Comparison of ENCODE assay signal across 14 mouse cellular contexts in genomic region chr12:26444511-26444910, GRCm38 (mm10). TPM values are rescaled to one million over a fixed set of nuclear protein-coding genes. Genes with fewer than 3 reads are reported as not detected.
DNase-seq lines count a peak whose midpoint lies in the region; ATAC-seq and TF ChIP-seq lines count a peak whose summit lies in the region.
"Had no signal": no experiment of that assay in that cellular context is flagged by ENCODE, and none has a peak within 500 bp of the region (broad histone marks: within the 10 kb centered on the region; RNA-seq: fewer than 3 reads in every experiment).

No protein-coding gene starts in this region.

- no peak for ATAC-seq in forebrain, embryonic 11.5 days (replicated peaks; ENCODE audit: low FRiP score)
- no peak for ATAC-seq in heart, postnatal 0 days (ENCODE audit: insufficient read depth, low read depth)
- ATAC-seq in heart, embryonic 11.5 days (replicated peaks; ENCODE audit: insufficient number of reproducible peaks, low FRiP score, low TSS enrichment) = no peak
- ATAC-seq: forebrain, embryonic 13.5 days; forebrain, embryonic 15.5 days; forebrain, postnatal 0 days; Patski had no signal

- no peaks in the 10 kb centered on the region for H3K9me3 ChIP-seq in forebrain, embryonic 11.5 days (ENCODE audit: control insufficient read depth, low read length)
- no peaks in the 10 kb centered on the region for H3K9me3 ChIP-seq in forebrain, embryonic 10.5 days
- no peaks in the 10 kb centered on the region for H3K9me3 ChIP-seq in heart, postnatal 0 days (replicated peaks; ENCODE audit: control insufficient read depth, low read length)
- no peaks in the 10 kb centered on the region for H3K9me3 ChIP-seq in heart, embryonic 11.5 days (replicated peaks; ENCODE audit: control insufficient read depth, low read length)
- H3K9me3 ChIP-seq: embryonic facial prominence, embryonic 10.5 days; embryonic facial prominence, embryonic 12.5 days; forebrain, embryonic 13.5 days; forebrain, embryonic 15.5 days had no signal

- H3K27ac ChIP-seq in forebrain, embryonic 11.5 days (ENCODE audit: low read depth, low read length) = no peak overlapping the region
- no peak overlapping the region for H3K27ac ChIP-seq in forebrain, embryonic 10.5 days
- no peak overlapping the region for H3K27ac ChIP-seq in heart, postnatal 0 days (ENCODE audit: low read depth)
- H3K27ac ChIP-seq in heart, embryonic 11.5 days (ENCODE audit: low read depth, low read length) = no peak overlapping the region
- H3K27ac ChIP-seq: embryonic facial prominence, embryonic 10.5 days; embryonic facial prominence, embryonic 12.5 days; forebrain, embryonic 13.5 days; forebrain, embryonic 15.5 days had no signal

- no peaks in the 10 kb centered on the region for H3K27me3 ChIP-seq in forebrain, embryonic 11.5 days (ENCODE audit: control insufficient read depth, insufficient read depth, low read length)
- no peaks in the 10 kb centered on the region for H3K27me3 ChIP-seq in forebrain, embryonic 10.5 days (ENCODE audit: poor library complexity, severe bottlenecking)
- no peaks in the 10 kb centered on the region for H3K27me3 ChIP-seq in heart, postnatal 0 days (ENCODE audit: control insufficient read depth, insufficient read depth, low read length)
- H3K27me3 ChIP-seq in heart, embryonic 11.5 days (ENCODE audit: control insufficient read depth, insufficient read depth, low read length) = no peaks in the 10 kb centered on the region
- H3K27me3 ChIP-seq: CH12.LX; embryonic facial prominence, embryonic 12.5 days; forebrain, embryonic 13.5 days; forebrain, embryonic 15.5 days; Patski had no signal

- H3K36me3 ChIP-seq in forebrain, embryonic 11.5 days (ENCODE audit: control insufficient read depth, insufficient read depth, low read length) = no peaks in the 10 kb centered on the region
- no peaks in the 10 kb centered on the region for H3K36me3 ChIP-seq in forebrain, embryonic 10.5 days (replicated peaks)
- no peaks in the 10 kb centered on the region for H3K36me3 ChIP-seq in heart, postnatal 0 days (replicated peaks; ENCODE audit: control insufficient read depth, insufficient read depth, low read length)
- no peaks in the 10 kb centered on the region for H3K36me3 ChIP-seq in heart, embryonic 11.5 days (ENCODE audit: control insufficient read depth, insufficient read depth, low read length)
- H3K36me3 ChIP-seq: embryonic facial prominence, embryonic 10.5 days; embryonic facial prominence, embryonic 12.5 days; forebrain, embryonic 15.5 days; G1E had no signal

- no peak overlapping the region for H3K4me2 ChIP-seq in forebrain, embryonic 11.5 days (ENCODE audit: low read depth, low read length, severe bottlenecking)
- H3K4me2 ChIP-seq in heart, postnatal 0 days (ENCODE audit: low read depth, low read length) = no peak overlapping the region
- no peak overlapping the region for H3K4me2 ChIP-seq in heart, embryonic 11.5 days
- H3K4me2 ChIP-seq: embryonic facial prominence, embryonic 12.5 days; forebrain, embryonic 13.5 days; forebrain, embryonic 15.5 days had no signal

- peak; percentile 28 for DNase-seq in forebrain, embryonic 11.5 days (ENCODE audit: low spot score)
- no peak for DNase-seq in forebrain, embryonic 10.5 days (ENCODE audit: extremely low spot score, low spot score)
- peak; percentile 85 for DNase-seq in heart, adult 11 months
- DNase-seq in heart, adult 8-10 months (ENCODE audit: low spot score) = no peak
- DNase-seq in heart, postnatal 0 days (ENCODE audit: low spot score) = no peak

- no peak for TF ChIP-seq EP300 in heart, postnatal 0 days (IDR thresholded peaks at IDR 0.05; ENCODE audit: low read depth)

- peak; percentile 1; the same call in 1 of the 2 replicates for TF ChIP-seq CTCF in heart, postnatal 0 days (IDR thresholded peaks at IDR 0.05; ENCODE audit: low read depth)

- H3K4me1 ChIP-seq in forebrain, embryonic 11.5 days (replicated peaks; ENCODE audit: control insufficient read depth, insufficient read depth, low read length) = no peaks in the 10 kb centered on the region
- no peaks in the 10 kb centered on the region for H3K4me1 ChIP-seq in forebrain, embryonic 10.5 days
- no peaks in the 10 kb centered on the region; the same call in 1 of the 2 replicates for H3K4me1 ChIP-seq in heart, postnatal 0 days (ENCODE audit: control insufficient read depth, insufficient read depth)
- H3K4me1 ChIP-seq in heart, embryonic 11.5 days (ENCODE audit: control insufficient read depth, insufficient read depth, low read length) = no peaks in the 10 kb centered on the region
- H3K4me1 ChIP-seq: embryonic facial prominence, embryonic 10.5 days; embryonic facial prominence, embryonic 12.5 days; forebrain, embryonic 13.5 days; forebrain, embryonic 15.5 days had no signal

- 91% methylated on average over 2 of the region's 2 CpGs for WGBS in forebrain, embryonic 11.5 days
- WGBS in forebrain, embryonic 10.5 days = 94% methylated on average over 2 of the region's 2 CpGs
- WGBS in heart, postnatal 0 days = 76% methylated on average over 2 of the region's 2 CpGs
- WGBS in heart, embryonic 11.5 days (ENCODE audit: insufficient replicate concordance) = 76% methylated on average over 2 of the region's 2 CpGs

- H3K9ac ChIP-seq in forebrain, embryonic 11.5 days (ENCODE audit: low read length) = no peak overlapping the region
- no peak overlapping the region for H3K9ac ChIP-seq in heart, postnatal 0 days (replicated peaks; ENCODE audit: low read depth, low read length)
- H3K9ac ChIP-seq in heart, embryonic 11.5 days (ENCODE audit: low read depth, low read length) = no peak overlapping the region
- H3K9ac ChIP-seq: embryonic facial prominence, embryonic 12.5 days; forebrain, embryonic 13.5 days; forebrain, embryonic 15.5 days; forebrain, postnatal 0 days had no signal

- no peak overlapping the region for H3K4me3 ChIP-seq in forebrain, embryonic 11.5 days (ENCODE audit: low read depth, low read length)
- no peak overlapping the region for H3K4me3 ChIP-seq in forebrain, embryonic 10.5 days
- H3K4me3 ChIP-seq in heart, postnatal 0 days (ENCODE audit: low read depth, low read length) = no peak overlapping the region
- H3K4me3 ChIP-seq in heart, embryonic 11.5 days (ENCODE audit: low read depth, low read length) = no peak overlapping the region
- H3K4me3 ChIP-seq: embryonic facial prominence, embryonic 10.5 days; embryonic facial prominence, embryonic 12.5 days; forebrain, embryonic 13.5 days; forebrain, embryonic 15.5 days had no signal

RNA-seq across cellular contexts. Expression of gene Rsad2, which starts 11.7 kb away (rescaled TPM):
- polyA plus RNA-seq in forebrain, embryonic 11.5 days (2014; fragmentation: Nextera tagmentation; extraction: Ambion mirVana) = 0.11 and 0.25 TPM in 2 replicates
- 0.12 and 0.14 TPM in 2 replicates for polyA plus RNA-seq in forebrain, embryonic 10.5 days (2016; fragmentation: Nextera tagmentation; extraction: Ambion mirVana)
- 1 to 10 TPM; 4.0 to 7.3 (median 5.7) TPM for total RNA-seq in heart, adult 8-10 months (2022)
- 4.3 and 7.1 TPM in 2 replicates for total RNA-seq in heart, postnatal 0 days (2014; rRNA removed; ENCODE audit: low replicate concordance)
- polyA plus RNA-seq in heart, postnatal 0 days (2015; fragmentation: Nextera tagmentation; extraction: Ambion mirVana) = 3.0 and 4.8 TPM in 2 replicates
- polyA plus RNA-seq in heart, embryonic 11.5 days (2014; fragmentation: Nextera tagmentation; extraction: Ambion mirVana) = 0.13 and 0.20 TPM in 2 replicates
- polyA plus RNA-seq: G1E had no signal

RNA-seq across cellular contexts. Expression of gene Cmpk2, which starts 24.5 kb away (rescaled TPM):
- 7.4 TPM in 2 replicates for polyA plus RNA-seq in forebrain, embryonic 11.5 days (2014; fragmentation: Nextera tagmentation; extraction: Ambion mirVana)
- polyA plus RNA-seq in forebrain, embryonic 10.5 days (2016; fragmentation: Nextera tagmentation; extraction: Ambion mirVana) = 4.2 and 4.4 TPM in 2 replicates
- total RNA-seq in heart, adult 8-10 months (2022) = 1 to 10 TPM; 3.5 to 4.6 (median 4.4) TPM
- total RNA-seq in heart, postnatal 0 days (2014; rRNA removed; ENCODE audit: low replicate concordance) = 7.8 and 13.6 TPM in 2 replicates
- 3.3 and 5.5 TPM in 2 replicates for polyA plus RNA-seq in heart, postnatal 0 days (2015; fragmentation: Nextera tagmentation; extraction: Ambion mirVana)
- polyA plus RNA-seq in heart, embryonic 11.5 days (2014; fragmentation: Nextera tagmentation; extraction: Ambion mirVana) = 9.1 and 9.3 TPM in 2 replicates
- polyA plus RNA-seq: G1E had no signal

RNA-seq across cellular contexts. Expression of gene Rnf144a, which starts 29.5 kb away (rescaled TPM):
- polyA plus RNA-seq in forebrain, embryonic 11.5 days (2014; fragmentation: Nextera tagmentation; extraction: Ambion mirVana) = 36.8 and 39.3 TPM in 2 replicates
- 40.8 and 41.1 TPM in 2 replicates for polyA plus RNA-seq in forebrain, embryonic 10.5 days (2016; fragmentation: Nextera tagmentation; extraction: Ambion mirVana)
- 10 to 100 TPM in 2 of 4 experiments, 1 to 10 TPM in 2; 4.8 to 11.7 (median 8.9) TPM for total RNA-seq in heart, adult 8-10 months (2022)
- total RNA-seq in heart, postnatal 0 days (2014; rRNA removed; ENCODE audit: low replicate concordance) = 6.8 and 8.5 TPM in 2 replicates
- polyA plus RNA-seq in heart, postnatal 0 days (2015; fragmentation: Nextera tagmentation; extraction: Ambion mirVana) = 9.1 and 9.4 TPM in 2 replicates
- polyA plus RNA-seq in heart, embryonic 11.5 days (2014; fragmentation: Nextera tagmentation; extraction: Ambion mirVana) = 4.6 and 7.4 TPM in 2 replicates
- polyA plus RNA-seq: G1E had no signal

Comparison
In these comparisons a context has a peak if more than half of its experiments do, and no peak if none do; other contexts are left out.
1. DNase-seq: peak in forebrain, embryonic 11.5 days (single experiment) and heart, adult 11 months (single experiment); none in forebrain, embryonic 10.5 days (single experiment), heart, adult 8-10 months (single experiment) and heart, postnatal 0 days (single experiment).